Mouse (Mus musculus): ENCODE measurements around the gene Obscn.
A peak's percentile ranks its signal among the peaks of the same experiment; 100 is the strongest.

The Obscn gene

DNA sequence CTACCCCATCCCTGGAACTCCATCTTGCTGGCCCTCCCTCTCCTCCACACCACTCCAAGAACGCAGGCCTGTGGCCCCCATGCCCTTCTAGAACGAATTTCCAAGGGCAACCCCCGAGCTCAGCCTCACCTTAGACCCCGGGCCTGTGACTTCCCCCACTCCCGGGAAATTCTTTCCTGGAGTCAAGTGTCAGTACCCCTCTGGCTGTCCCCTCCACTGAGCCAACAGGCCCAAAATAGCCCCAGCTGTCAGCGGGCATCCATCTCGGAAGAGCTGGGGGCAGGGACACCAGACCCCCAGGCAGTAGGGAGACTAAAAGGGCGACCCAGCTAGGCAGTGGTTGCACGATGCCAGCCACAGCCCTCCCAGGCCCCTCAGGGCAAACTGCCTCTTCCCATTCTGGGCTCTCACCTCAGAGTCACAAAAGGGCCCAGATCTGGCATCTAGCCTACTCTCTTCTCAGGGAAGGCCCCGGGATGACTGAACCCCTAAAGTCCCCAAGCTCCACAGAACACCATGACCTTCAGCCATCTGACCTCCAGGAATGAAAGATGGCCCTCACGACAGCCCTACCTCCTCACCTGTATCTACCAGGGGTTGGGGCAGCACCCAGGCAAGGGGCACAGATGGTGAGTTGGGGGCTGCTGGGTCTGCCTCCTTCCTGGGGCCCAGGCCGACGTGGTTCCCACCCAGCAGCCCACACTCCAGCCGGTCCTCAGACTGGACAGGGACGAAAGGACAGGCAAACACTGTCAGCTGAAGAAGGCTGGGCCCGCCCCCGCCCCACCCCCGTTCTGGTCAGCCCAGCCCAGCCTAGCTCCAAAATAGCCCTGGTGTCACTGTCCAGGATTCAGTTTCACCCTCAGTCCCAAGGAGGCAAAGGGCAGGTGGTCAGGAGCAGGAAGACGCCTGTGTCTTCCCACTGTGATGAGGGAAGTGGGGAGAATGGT, 2.6 kb upstream of the Obscn start:
- no peak for DNase-seq

DNA sequence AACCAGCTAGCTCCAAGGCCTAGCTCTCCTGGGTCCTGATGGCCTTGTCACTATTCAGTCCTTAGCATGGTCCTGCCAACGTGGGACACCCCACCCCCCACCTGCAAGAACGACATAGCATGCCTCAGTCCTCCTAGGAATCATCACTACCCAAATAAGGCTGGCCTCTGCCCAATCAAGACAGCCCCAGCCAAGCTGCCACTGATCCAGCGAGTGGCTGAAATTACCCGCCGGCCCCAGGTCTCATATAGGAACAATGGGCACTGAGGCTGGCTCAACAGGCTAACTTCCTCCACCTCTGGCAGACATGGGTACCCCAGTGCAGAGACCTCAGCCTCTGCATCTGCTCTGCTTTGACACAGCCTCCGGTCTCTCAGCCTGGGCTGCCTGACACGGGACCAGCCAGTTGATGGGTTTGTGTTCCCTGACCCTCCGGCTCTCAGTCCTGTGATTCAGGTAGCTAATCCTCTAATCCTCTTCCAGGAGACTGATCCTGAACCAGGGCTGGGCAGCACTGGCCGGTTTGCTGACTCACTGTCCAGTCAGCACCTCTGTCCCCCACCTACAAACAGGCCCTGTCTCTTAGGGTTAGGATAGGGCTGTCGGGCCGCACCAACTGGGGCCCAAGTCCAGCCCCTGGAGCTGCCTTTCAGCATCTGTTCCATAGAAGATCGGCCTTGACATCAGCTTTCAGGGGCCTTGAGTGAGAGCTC, 948 bp upstream of the Obscn start:
- DNase-seq: no peak

DNA sequence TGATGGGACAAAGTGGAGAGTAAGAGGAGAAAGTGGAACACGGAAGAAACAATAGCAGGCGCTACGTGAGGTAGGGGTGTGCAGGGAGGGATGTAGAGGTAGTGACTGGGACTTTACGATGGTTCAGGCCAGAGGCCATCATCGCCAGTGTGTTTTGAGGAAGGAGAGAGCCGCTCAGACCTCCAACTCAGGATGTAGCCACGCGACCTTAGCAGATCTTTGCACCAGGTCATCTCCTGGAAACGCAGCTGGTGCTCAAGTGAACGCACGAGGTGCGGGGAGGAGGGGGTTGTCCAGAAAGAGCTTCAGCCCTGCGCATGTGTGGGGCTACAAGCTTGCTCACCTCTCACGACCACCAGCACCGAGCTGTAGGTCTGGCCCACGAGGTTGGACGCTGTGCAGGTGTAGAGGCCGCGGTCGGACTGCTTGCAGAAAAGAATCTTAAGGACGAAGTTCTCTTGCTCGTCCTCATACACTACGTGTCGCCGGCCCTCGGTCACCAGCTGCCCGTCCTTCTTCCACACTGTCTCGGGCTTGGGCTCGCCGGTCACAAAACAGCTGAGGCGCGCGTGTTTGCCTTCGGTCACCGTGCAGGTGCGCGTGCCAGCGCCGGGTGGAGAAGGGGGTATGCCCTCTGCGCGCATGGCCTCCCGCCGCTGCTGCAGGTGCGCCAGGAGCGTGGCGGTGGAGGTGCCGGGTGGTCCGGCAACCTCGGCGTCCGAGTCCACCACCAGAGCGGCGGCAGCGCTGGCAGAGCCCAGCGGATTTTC, 966 bp downstream of the Obscn start:
- DNase-seq: no peak

DNA sequence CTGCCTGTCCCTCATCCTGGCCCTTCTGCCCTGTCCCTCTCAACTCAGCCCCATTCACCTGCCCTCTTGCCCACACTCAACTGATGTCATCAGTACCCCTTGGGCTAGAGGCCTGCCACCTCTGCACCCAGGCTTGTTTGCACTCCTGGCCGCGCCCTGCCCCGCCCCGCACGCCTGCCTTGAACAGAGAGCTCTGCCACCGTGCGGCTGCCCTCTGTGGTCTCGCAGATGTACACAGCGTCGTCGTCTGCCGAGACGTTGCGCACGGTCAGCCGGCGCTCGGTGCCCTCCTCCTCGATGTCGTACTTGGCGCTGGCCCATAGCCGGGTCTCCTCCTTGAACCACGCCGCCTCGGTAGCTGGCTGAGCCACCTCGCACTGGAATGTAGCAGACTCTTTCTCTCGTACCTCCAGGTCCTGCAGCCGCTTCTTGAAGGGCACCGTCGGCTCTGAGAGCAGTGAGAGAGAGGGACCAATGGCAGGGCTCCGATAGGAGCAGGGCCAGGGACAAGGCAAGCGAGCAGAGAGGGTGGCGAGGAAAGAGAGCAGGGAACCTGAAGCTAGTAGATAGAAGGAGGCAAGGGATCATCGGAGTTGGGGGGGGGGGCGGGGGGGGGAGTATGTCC, 1.7 kb downstream of the Obscn start:
- no peak for DNase-seq

DNA sequence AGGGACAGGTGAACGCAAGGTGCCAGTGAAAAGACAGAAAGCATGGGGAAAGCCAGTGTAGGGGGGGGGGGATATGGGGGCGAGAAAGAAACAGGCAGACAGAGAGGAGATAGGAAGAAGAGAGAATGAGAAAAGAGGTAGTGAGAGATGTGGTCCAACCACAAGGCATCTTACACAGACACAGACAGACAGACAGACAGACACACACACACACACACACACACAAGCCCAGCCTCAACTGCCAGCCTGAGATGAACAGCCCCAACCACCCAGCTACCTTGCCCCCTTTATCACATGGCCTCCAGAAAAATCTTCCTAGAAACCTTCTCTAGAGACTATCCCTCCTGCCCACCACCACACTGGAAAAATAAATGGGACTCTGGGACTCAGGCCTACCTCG, 4.1 kb downstream of the Obscn start:
- no peak for DNase-seq

DNA sequence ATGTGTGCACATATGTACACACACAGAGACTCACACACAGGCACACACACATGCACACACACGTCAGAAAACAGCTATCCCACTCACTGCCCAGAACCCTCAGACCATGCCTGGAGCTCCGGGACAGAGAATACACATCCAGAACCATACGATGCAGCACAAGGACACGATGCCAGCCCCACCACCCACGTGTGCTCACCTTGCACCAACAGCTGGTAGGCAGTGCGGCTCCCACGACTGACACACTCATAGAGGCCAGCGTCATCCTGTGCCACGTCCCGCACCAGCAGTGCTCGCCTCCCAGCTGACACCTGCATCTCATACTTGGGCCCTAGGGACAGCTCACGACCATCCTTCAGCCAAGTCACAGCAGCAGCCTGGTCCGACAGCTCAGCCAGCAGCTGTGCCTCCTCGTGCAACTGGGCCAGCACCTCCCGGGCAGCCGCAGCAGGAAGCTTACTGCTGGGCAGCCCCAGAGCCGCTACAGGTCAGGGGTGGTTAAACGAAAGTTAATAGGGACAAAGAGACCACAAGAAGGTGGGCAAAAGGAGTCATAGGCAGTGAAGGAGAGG, 4.8 kb downstream of the Obscn start:
- DNase-seq: no peak

DNA sequence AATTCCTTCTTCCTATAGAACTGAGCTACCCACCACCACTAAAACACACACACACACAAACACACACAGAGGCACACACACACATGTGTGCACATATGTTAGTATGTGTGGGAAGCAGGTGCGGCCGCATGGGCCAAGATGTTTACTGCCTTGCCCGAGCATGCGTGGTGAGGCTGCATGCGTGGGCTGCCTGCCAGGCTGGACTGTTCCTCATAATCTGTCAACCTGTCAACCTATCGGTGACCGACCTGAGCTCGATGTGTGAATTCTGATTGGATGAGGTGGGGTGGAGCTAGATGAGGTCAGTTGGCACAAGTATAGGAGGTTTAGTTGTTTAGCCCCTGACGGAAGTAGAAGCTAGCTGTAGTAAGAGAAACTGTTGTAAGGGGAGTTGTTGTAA, 5.4 kb downstream of the Obscn start:
- no peak for DNase-seq

DNA sequence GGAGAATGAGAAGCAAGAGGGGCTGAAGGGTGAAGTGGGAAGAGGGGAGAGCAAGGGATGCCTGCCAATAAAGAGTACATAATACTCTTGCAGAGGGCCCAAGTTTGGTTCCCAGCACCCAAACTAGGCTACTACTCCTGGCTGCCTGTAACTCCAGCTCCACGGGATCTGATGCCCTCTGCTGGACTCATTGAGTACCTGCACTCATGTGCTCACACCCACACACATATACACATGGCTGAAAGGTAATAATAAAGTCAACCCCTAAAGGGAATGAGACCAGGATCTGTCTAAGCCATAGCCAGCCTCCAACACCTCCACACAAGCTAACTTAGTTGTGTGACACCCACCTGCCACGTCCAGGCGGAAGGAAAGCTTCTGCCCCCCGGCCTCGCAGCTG, 30.3 kb downstream of the Obscn start:
- no peak for DNase-seq

DNA sequence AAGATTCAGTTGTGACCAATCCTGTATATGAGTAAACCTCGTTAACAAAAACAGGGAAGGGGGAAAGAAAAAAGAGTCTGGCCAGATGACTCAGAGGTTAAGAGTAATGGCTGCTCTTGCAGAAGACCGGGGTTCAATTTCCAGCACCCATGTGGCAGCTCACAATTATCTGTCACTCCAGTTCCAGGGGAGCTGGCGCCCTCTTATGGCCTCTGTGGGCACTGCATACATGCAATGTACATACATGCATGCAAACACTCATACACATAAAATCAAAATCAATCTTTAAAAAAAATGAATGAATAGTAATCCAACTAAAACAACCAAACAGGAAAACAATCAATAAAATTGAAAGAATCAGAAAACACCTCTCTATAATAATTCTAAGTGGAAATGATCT, 33.9 kb downstream of the Obscn start:
- DNase-seq: peak; percentile 7

DNA sequence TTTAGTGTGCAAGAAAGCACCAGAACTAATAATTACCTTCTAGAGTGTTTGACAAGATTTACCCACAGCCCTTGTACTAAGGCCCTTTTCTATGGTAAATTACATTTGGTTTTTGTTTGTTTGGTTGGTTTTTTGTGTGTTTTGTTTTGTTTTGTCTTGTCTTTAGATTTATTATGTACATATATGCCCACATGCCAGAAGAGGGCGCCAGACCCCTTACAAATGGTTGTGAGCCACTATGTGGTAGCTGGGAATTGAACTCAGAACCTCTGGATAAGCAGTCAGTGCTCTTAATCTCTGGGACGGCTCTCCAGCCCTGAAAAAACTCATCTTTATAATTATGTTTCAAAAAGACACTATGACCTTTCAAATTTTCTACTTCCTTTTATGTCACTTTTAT, 37.9 kb downstream of the Obscn start:
- peak; percentile 51 for DNase-seq

DNA sequence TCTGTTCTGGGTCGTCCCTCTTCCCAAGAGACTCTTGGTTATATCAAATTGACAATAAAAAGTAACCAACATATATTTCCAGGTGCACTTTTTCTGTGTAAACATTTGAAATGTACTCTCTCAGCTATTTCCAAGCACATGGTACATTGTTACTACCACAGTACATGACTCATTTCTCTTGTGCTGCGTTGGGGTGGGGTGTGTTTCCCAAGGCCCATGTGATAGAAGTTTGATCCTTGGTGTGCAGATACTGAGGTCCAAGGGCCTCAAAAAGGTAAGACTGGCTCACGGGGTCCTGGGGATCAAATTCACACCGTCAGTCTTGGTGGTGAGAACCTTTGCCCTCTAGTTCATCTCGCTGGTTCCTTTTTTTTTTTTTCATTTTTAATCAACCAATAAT, 38.4 kb downstream of the Obscn start:
- DNase-seq: no peak

DNA sequence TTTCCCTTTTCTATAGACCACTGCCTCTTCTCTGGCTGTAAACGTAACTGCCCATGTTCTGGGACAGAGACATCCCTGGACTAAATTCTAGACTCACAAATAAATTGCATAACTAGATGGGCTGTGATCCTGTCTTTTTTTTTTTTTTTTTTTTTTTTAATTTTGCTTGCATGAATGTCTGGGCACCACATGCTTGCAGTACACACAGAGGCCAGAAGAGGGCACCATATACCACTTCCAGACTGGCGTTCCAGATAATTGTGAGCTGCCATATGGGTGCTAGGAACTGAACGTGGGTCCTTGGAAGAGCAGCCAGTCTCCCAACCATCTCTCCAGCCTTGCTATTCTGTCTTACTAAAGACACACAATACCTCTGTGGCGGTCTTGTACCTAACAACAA, 42.0 kb downstream of the Obscn start:
- peak; percentile 17 for DNase-seq

DNA sequence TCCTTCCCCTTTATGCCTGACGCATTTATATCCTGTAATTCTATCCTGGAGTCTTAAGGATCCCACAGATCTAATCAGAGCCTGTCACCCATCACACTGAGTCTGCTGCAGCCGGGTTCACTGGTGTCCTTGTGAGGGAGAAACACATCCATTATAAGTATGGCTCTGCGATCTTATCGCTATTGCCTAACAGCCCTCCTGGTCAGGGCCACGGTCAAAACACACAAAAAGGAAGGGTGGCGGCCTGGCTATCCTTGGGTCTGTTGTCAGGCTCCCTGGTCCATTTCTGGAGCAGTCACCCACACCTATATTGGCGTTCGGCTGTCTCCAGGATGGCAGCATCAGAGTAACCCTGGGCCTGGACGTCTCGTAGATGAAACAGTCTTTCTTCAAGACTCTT, 48.6 kb downstream of the Obscn start:
- no peak for DNase-seq

DNA sequence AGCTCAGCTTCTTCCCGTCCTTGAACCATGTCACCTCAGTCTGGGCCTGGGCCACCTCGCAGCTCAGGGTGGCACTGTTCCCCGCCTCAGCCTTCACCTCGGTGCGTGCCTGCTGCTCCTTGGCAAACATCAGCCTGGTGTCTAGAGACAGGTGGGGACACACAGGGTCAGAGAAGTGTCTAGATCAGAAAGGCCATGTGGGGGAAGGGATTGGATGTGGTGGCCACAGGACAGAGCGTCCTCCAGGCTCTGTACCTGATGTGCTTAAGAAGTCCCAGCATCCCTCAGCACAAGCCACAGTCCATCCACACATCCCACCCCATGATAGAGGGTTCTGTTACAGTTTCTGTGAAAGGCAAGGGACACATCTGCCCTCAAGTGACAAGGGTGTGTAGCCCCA, 51.0 kb downstream of the Obscn start:
- no peak for DNase-seq

DNA sequence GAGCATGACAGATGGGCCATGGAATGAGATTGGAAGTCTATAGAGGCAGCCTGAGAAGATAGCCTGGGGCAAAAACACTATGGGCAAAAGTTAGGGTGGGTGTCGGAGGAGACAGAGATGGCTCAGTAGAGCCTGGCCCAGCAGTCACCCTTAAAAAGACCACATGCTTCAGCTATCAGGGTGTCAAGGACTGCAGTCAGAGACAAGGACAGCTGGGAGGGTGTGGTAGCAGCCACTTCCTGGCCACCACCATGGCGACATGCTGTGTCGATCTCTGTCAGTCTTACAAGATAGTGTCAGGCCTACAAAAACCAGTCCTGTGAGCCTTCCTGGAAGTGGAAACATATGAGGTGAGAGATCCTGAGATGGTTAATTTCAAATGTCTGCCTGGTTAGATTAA, 53.1 kb downstream of the Obscn start:
- DNase-seq: no peak

DNA sequence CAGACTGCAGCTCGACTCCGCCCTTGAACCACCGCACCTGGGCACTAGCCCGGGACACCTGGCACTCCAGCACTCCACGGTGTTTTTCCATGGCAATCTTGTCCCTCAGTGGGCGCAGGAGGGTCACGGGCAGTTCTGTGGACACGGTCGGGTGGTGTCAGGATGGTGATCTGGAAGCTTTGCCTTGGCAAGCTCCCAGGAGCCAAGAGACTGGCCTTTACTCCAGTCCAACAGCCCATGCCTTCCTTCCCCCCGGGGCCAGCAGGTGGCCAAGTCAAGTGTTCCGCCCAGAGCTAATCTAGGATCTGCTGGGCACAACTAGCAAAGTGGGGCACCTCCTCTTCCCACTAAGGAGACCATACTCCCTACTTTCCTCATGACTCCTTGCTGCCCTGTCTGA, 57.9 kb downstream of the Obscn start:
- no peak for DNase-seq

DNA sequence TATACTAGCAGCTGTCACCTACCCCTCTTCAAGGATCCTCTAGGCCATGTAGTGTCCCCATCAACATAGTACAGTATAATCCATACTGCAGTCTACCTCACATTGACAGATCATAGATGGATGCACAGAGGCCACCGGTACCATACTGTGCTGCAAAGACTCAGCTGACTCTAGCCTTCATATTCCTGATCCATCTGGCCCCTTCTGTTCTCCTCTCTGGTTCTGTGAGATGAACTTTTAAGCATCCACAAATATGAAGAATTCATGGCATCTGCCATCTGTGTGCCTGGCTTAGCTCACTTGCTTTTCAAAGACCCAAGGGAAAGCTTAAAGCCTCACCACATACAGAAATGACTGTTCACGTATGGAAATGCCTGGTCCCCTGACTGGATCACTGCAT, 65.9 kb downstream of the Obscn start:
- DNase-seq: no peak

DNA sequence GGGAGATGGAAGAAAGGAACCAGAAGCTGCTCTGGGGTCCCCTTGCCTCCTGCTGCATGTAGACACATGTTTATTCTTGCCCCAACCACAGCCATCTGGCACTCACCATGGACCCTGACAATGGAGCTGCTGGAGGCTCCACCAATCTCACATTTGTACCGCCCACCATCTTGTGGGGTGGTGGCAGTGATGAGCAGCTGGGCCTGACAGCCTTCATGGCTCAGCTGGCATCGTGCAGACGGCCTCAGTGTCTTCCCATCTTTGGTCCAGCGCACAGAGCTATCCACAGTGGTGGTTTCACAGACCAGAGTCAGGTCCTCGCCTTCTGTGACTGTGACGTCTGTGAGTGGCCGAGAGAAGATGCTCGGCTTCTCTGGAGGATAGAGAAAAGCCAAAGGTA, 67.3 kb downstream of the Obscn start:
- DNase-seq: no peak

DNA sequence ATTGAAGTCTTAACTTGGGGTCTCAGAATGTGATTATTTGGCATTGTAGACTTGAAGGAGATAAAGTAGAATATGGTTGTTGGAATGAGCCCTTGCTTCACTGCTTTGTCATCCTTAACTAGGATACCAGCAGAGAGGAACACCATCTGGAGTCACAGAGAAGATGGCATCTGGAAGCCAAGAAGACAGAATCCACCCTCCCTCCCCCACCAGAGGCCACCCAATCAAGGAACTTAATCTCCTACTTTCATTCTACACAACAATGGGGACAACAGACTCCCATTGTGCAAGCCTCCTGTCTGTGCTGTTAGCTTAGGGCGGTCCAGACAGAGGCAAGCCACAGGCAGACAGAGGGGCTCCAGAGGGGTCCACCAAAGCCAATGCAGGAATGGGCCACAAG, 67.8 kb downstream of the Obscn start:
- no peak for DNase-seq

DNA sequence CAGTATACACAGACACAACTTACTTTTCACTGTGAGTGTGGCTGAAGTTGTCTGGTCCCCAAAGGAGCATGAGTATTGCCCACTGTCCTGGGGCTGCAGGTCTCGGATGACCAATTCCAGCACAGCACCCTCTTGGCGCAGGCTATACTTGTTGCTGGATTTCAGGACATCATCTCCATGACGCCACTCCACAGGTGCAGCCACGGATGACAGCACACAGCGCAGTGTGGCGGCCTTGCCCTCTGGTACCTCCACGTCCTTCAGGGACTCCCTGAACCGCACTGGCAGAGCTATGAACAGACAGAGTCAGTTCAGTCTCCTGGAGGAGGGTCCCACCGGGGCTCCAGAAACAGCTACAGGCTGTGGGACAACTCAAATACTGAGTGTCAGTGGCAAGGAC, 68.3 kb downstream of the Obscn start:
- DNase-seq: no peak

DNA sequence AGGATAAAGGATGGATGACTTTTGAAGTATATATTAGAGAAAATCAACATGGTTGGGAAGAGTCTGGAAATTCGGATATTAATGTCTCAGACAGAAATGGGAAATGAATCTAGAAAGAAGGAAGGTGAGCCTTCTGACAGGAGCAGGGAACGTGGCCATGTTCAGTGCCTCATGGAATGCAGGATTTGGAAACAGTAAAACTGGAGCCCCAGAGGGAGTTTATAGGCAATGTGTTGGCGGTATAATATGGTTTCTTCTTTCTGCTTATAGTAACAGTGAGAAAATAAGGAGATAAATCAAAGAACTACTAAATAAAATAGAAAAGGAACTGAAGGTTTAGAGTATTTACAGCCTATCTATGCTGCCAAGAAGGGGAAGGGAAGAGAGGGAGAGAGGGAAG, 78.2 kb downstream of the Obscn start:
- no peak for DNase-seq

DNA sequence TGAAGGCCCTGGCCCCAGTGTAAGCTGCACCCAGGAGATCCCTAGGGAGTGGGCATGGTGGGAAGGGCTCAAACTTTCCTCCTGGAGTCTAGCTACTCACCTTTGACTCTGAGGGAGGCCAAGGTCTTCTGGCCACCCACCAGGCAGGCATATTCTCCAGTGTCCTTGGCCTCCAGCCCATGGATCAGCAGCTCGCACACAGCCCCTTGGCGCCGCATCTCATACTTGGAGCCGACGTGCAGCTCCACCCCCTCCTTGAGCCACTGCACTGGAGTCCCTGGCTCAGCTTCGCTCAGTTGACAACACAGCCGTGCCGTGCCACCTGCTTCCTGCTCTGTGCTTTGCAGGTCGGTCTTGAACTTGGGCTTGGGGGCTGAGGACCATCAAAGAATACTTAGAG, 85.2 kb downstream of the Obscn start:
- DNase-seq: no peak
